Mouse (Mus musculus) neural tube, embryonic 14.5 days (tissue): Measurements from ENCODE around the gene Wdfy4. TPM values are rescaled to one million over a fixed set of nuclear protein-coding genes. Genes with fewer than 3 reads are reported as not detected.

Source experiments
- ATAC-seq: fragments of 200-750 bp; cut with Nextera tagmentation; 2 replicates; pipeline ENCODE4 v1.8.0; 2017; ENCODE audit warnings: low read depth, mild to moderate bottlenecking, moderate TSS enrichment, moderate library complexity
- H3K27ac ChIP-seq: fragments of 300-500 bp; sonication (generic); 2 replicates; pipeline ENCODE4 v1.5.1; 2014; ENCODE audit warnings: low read depth, mild to moderate bottlenecking, control low read depth, low read length, moderate library complexity, mixed read lengths
- H3K27me3 ChIP-seq: fragments of 300-500 bp; sonication (generic); 2 replicates; pipeline ENCODE4 v1.6.1; 2014; ENCODE audit warnings: low read length; ENCODE audit not compliant: control insufficient read depth, insufficient read depth
- H3K36me3 ChIP-seq: fragments of 300-500 bp; sonication (generic); 2 replicates; pipeline ENCODE4 v1.6.1; 2014; ENCODE audit warnings: low read length, mixed read lengths; ENCODE audit not compliant: control insufficient read depth, insufficient read depth
- H3K4me1 ChIP-seq: fragments of 300-500 bp; sonication (generic); 2 replicates; pipeline ENCODE4 v1.6.1; 2014; ENCODE audit warnings: low read length; ENCODE audit not compliant: control insufficient read depth, insufficient read depth
- H3K4me2 ChIP-seq: fragments of 300-500 bp; sonication (generic); 2 replicates; pipeline ENCODE4 v1.6.1; 2014; ENCODE audit warnings: mild to moderate bottlenecking, low read depth, low read length, control low read depth
- H3K4me3 ChIP-seq: fragments of 300-500 bp; sonication (generic); 2 replicates; pipeline ENCODE4 v1.5.1; 2014; ENCODE audit warnings: low read depth, low read length, control low read depth, mixed read lengths
- H3K9ac ChIP-seq: fragments of 300-500 bp; sonication (generic); replicated peaks from 2 replicates; pipeline ENCODE4 v1.6.1; 2014; ENCODE audit warnings: low read depth, mild to moderate bottlenecking, control low read depth, low read length, mixed read lengths
- H3K9me3 ChIP-seq: fragments of 300-500 bp; sonication (generic); 2 replicates; pipeline ENCODE4 v1.6.1; 2016; ENCODE audit warnings: low read length; ENCODE audit not compliant: control insufficient read depth
- WGBS: fragments of 180-500 bp; shearing (Covaris S2); extraction: QIAGEN DNeasy Blood & Tissue Kit; methylation state at CpG from one replicate; pipeline ENCODE4 v1.1.7; 2014; 5-methylcytosine and 5-hydroxymethylcytosine counted together
- polyA plus RNA-seq: library from polyadenylated mRNA; unstranded; fragments of >200 nt; fragmentation: Nextera tagmentation; extraction: Ambion mirVana; gene quantifications from 2 replicates; pipeline ENCODE4 v1.2.1, GENCODE M21; 2014

Gene Wdfy4
- polyA plus RNA-seq, 1 experiment from 2014 or later: 0.25 TPM

GRCm38 (mm10) chr14:33175059-33175821, 10.1 kb downstream of the Wdfy4 start:
- H3K27me3 ChIP-seq: no peaks in the 10 kb centered on the region
- H3K9ac ChIP-seq: no peak overlapping the region
- H3K36me3 ChIP-seq: no peaks in the 10 kb centered on the region
- no peak overlapping the region for H3K27ac ChIP-seq
- no peaks in the 10 kb centered on the region for H3K4me1 ChIP-seq
- WGBS: 83% methylated on average over 4 of the region's 4 CpGs
- no peak for ATAC-seq
- no peak overlapping the region for H3K4me3 ChIP-seq
- no peak overlapping the region for H3K4me2 ChIP-seq
- no peaks in the 10 kb centered on the region for H3K9me3 ChIP-seq

DNA sequence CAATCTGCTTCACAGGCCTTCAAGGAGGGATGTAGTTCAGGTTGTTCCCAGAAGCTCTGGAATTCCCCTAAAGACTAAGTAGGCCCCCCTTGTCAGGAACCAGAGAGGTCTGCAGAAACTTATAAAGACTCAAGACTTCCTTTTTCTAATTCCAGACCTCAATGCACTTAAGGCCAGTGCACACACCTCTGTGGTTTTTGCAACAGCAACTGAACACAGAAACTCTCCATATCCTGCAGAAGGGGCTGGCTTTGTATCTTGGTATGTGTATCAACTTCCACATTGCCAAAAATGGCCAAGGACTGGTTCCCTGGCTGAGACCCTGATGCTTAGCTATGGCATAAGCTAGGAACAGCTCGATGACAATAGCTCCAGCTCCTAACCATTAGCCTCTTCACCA, 13.4 kb downstream of the Wdfy4 start:
- Histone ChIP-seq H3K36me3 (no peaks in the 10 kb centered on the region), H3K4me1 (no peaks in the 10 kb centered on the region), H3K9me3 (no peaks in the 10 kb centered on the region), H3K27ac (no peak overlapping the region), H3K27me3 (no peaks in the 10 kb centered on the region), H3K4me3 (no peak overlapping the region), H3K9ac (no peak overlapping the region), H3K4me2 (no peak overlapping the region)
- ATAC-seq: no peak
- 91% methylated on average over 1 of the region's 1 CpGs for WGBS

DNA sequence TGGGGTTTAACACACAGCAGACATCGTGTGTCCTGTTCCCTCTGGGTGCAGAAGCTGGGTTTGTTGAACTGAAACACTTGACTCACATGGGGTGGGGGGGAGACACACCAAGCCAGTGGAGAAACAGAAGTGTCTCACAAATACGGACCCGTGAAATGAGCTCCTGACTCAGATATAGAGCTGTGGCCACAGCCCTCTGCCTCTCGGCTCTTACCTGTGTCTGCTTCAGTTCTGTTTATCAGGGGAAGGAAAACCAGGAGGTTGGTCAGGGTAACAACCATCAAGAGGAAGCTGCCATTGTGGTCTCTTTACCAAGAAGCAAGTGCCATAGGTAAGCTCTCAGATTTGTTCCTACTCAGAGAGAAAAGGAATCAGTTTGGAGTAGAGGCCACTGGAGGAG, 16.6 kb downstream of the Wdfy4 start:
- Histone ChIP-seq H3K27me3 (no peaks in the 10 kb centered on the region), H3K4me2 (no peak overlapping the region), H3K4me1 (no peaks in the 10 kb centered on the region), H3K9ac (no peak overlapping the region), H3K4me3 (no peak overlapping the region), H3K36me3 (no peaks in the 10 kb centered on the region), H3K9me3 (no peaks in the 10 kb centered on the region), H3K27ac (no peak overlapping the region)
- no peak for ATAC-seq
- WGBS: 90% methylated on average over 4 of the region's 4 CpGs

GRCm38 (mm10) chr14:33162238-33162637, 23.1 kb downstream of the Wdfy4 start:
- Histone ChIP-seq H3K4me2 (no peak overlapping the region), H3K27ac (no peak overlapping the region), H3K27me3 (no peaks in the 10 kb centered on the region), H3K9me3 (no peaks in the 10 kb centered on the region), H3K9ac (no peak overlapping the region), H3K36me3 (no peaks in the 10 kb centered on the region), H3K4me3 (no peak overlapping the region), H3K4me1 (no peaks in the 10 kb centered on the region)
- ATAC-seq: no peak
- 91% methylated on average over 5 of the region's 5 CpGs for WGBS

GRCm38 (mm10) chr14:33158268-33158667, 27.0 kb downstream of the Wdfy4 start:
- Histone ChIP-seq H3K36me3 (no peaks in the 10 kb centered on the region), H3K9ac (no peak overlapping the region), H3K4me2 (no peak overlapping the region), H3K9me3 (no peaks in the 10 kb centered on the region), H3K4me1 (no peaks in the 10 kb centered on the region), H3K27me3 (no peaks in the 10 kb centered on the region), H3K4me3 (no peak overlapping the region), H3K27ac (no peak overlapping the region)
- WGBS: 62% methylated on average over 3 of the region's 3 CpGs
- no peak for ATAC-seq

DNA sequence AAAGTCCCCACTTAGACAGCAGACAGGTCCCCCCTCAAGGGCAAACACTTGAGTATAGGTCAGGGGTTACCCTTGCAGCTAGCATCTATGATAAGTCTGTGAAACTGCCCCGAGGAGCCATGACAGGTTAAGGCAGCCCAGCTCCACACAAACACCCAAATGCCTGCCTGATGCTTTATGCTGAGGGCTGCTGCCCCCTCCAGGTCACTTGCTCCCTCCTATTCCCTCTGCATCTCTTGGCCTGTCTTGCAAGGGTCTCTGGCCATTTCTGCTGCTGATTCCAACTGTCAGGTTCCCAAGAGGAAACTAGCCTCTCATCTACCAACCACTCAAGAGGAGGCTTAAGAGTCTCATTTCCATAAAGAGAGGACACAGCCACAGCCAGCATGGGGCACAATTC, 32.4 kb downstream of the Wdfy4 start:
- no peak overlapping the region for H3K9ac ChIP-seq
- H3K4me2 ChIP-seq: no peak overlapping the region
- H3K4me1 ChIP-seq: no peaks in the 10 kb centered on the region
- ATAC-seq: no peak
- 60% methylated on average over 1 of the region's 1 CpGs for WGBS
- H3K27ac ChIP-seq: no peak overlapping the region
- H3K4me3 ChIP-seq: no peak overlapping the region
- H3K9me3 ChIP-seq: no peaks in the 10 kb centered on the region
- H3K27me3 ChIP-seq: no peaks in the 10 kb centered on the region
- H3K36me3 ChIP-seq: no peaks in the 10 kb centered on the region

DNA sequence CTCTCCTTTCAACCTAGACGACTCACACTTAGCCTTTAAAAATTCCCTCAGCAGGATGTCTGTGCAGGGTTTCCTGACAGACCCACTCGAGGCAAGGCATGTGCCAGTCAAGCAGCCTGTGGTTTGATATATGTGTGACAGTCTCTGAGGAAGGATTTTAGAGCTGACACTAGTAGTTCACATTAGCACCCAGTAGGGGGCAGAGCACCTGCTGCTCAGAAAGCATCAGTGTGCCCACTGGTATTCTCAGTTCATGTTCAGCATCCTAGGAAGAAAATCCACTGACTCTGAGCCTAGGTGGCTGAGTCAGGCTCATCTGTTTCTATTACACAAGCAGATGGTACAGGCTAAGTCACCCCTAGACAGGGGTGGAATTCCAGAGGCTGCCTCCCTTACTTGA, 39.0 kb downstream of the Wdfy4 start:
- H3K4me1 ChIP-seq: no peaks in the 10 kb centered on the region
- no peak overlapping the region for H3K9ac ChIP-seq
- H3K4me2 ChIP-seq: no peak overlapping the region
- no peak overlapping the region for H3K4me3 ChIP-seq
- no peaks in the 10 kb centered on the region for H3K27me3 ChIP-seq
- no peaks in the 10 kb centered on the region for H3K36me3 ChIP-seq
- H3K27ac ChIP-seq: no peak overlapping the region
- H3K9me3 ChIP-seq: no peaks in the 10 kb centered on the region
- 17% methylated on average over 2 of the region's 2 CpGs for WGBS
- no peak for ATAC-seq

DNA sequence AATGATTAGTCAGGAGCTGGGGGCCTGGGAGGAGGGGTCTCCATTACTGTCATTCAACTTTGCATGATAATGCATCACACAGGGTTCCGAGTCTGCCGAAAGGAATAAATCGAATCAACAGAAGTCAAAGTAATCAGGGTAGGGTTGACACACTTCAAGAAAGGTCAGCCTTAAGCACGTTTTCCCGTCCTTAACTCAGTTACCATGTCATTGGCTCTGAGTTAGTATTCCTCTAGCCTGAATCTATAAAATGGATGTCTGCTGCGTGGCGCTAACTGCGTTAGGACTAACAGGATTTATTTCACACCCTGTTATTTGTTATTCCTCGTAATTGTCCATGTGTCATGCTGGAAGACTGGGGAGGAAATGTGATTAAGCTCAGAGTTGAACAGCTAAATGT, 48.5 kb downstream of the Wdfy4 start:
- 52% methylated on average over 9 of the region's 9 CpGs for WGBS
- no peak for ATAC-seq
- Histone ChIP-seq H3K27ac (no peak overlapping the region), H3K36me3 (no peaks in the 10 kb centered on the region), H3K4me1 (no peaks in the 10 kb centered on the region), H3K4me2 (no peak overlapping the region), H3K9me3 (no peaks in the 10 kb centered on the region), H3K27me3 (no peaks in the 10 kb centered on the region), H3K4me3 (no peak overlapping the region), H3K9ac (no peak overlapping the region)

- no peak overlapping the region for H3K27ac ChIP-seq
- H3K4me1 ChIP-seq: no peaks in the 10 kb centered on the region
- H3K4me3 ChIP-seq: no peak overlapping the region
- H3K9me3 ChIP-seq: no peaks in the 10 kb centered on the region
- no peak for ATAC-seq
- no peak overlapping the region for H3K4me2 ChIP-seq
- no peaks in the 10 kb centered on the region for H3K27me3 ChIP-seq
- no peaks in the 10 kb centered on the region for H3K36me3 ChIP-seq
- H3K9ac ChIP-seq: no peak overlapping the region
- 89% methylated on average over 6 of the region's 6 CpGs for WGBS
Measured at GRCm38 (mm10) chr14:33135170-33135569, 50.1 kb downstream of the Wdfy4 start.
